Mouse (Mus musculus): ENCODE results near the gene Ankrd40. TPM values are rescaled to one million over a fixed set of nuclear protein-coding genes. Genes with fewer than 3 reads are reported as not detected.

Ankrd40 gene
- polyA plus RNA-seq, 1 experiment from 2014 or later: 12.2 TPM

- Histone ChIP-seq H3K36me3 (ENCODE audit: control insufficient read depth, insufficient read depth, low read length) (no peaks in the 10 kb centered on the region), H3K4me1 (replicated peaks; ENCODE audit: control insufficient read depth, insufficient read depth, low read length) (peaks cover 6% of the 10 kb centered on the region; the same call in 1 of the 2 replicates), H3K27ac (ENCODE audit: low read length) (no peak overlapping the region), H3K9ac (ENCODE audit: low read length) (no peak overlapping the region), H3K4me2 (ENCODE audit: low read depth, low read length) (no peak overlapping the region), H3K9me3 (ENCODE audit: control insufficient read depth, low read length) (no peaks in the 10 kb centered on the region), H3K27me3 (ENCODE audit: control insufficient read depth, insufficient read depth, low read depth, low read length) (no peaks in the 10 kb centered on the region; the same call in 1 of the 2 replicates), H3K4me3 (ENCODE audit: low read length) (no peak overlapping the region)
- ATAC-seq (ENCODE audit: low read depth): no peak
- WGBS: 91% methylated on average over 12 of the region's 12 CpGs
These were observed 31.4 kb downstream of the Ankrd40 start for GRCm38 (mm10) chr11:94359168-94359567.

GRCm38 (mm10) chr11:94361166-94361870, 33.5 kb downstream of the Ankrd40 start:
- Histone ChIP-seq H3K9ac (ENCODE audit: low read length) (no peak overlapping the region), H3K4me1 (replicated peaks; ENCODE audit: control insufficient read depth, insufficient read depth, low read length) (peaks cover 8% of the 10 kb centered on the region; the same call in 1 of the 2 replicates), H3K36me3 (ENCODE audit: control insufficient read depth, insufficient read depth, low read length) (no peaks in the 10 kb centered on the region), H3K4me2 (ENCODE audit: low read depth, low read length) (no peak overlapping the region), H3K4me3 (ENCODE audit: low read length) (no peak overlapping the region), H3K27ac (ENCODE audit: low read length) (no peak overlapping the region), H3K27me3 (ENCODE audit: control insufficient read depth, insufficient read depth, low read depth, low read length) (no peaks in the 10 kb centered on the region), H3K9me3 (ENCODE audit: control insufficient read depth, low read length) (no peaks in the 10 kb centered on the region)
- 88% methylated on average over 14 of the region's 14 CpGs for WGBS
- ATAC-seq (ENCODE audit: low read depth): no peak

DNA sequence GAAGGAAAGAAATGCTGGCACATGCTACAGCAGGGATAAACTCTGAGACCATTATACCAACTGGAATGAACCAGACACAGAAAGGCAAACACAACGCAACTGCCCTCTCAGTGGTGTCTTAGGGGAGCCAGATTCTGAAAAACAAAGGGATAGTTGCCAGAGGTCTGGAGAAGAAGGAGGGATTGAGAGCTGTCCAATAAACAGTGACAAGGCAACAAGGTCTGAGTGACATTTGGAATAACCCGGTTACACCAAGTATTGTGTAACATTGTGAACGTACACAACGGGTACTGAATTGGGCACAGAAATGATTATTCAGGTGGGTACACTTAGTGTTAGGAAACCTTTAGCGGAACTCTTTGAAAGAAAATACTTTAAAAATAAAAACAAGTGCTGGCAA, 34.3 kb downstream of the Ankrd40 start:
- Histone ChIP-seq H3K9ac (ENCODE audit: low read length) (no peak overlapping the region), H3K36me3 (ENCODE audit: control insufficient read depth, insufficient read depth, low read length) (no peaks in the 10 kb centered on the region), H3K9me3 (ENCODE audit: control insufficient read depth, low read length) (no peaks in the 10 kb centered on the region), H3K4me2 (ENCODE audit: low read depth, low read length) (no peak overlapping the region), H3K27ac (ENCODE audit: low read length) (no peak overlapping the region), H3K4me1 (replicated peaks; ENCODE audit: control insufficient read depth, insufficient read depth, low read length) (peaks cover 8% of the 10 kb centered on the region; the same call in 1 of the 2 replicates), H3K4me3 (ENCODE audit: low read length) (no peak overlapping the region), H3K27me3 (ENCODE audit: control insufficient read depth, insufficient read depth, low read depth, low read length) (no peaks in the 10 kb centered on the region)
- WGBS: 88% methylated on average over 5 of the region's 5 CpGs
- no peak for ATAC-seq (ENCODE audit: low read depth)

DNA sequence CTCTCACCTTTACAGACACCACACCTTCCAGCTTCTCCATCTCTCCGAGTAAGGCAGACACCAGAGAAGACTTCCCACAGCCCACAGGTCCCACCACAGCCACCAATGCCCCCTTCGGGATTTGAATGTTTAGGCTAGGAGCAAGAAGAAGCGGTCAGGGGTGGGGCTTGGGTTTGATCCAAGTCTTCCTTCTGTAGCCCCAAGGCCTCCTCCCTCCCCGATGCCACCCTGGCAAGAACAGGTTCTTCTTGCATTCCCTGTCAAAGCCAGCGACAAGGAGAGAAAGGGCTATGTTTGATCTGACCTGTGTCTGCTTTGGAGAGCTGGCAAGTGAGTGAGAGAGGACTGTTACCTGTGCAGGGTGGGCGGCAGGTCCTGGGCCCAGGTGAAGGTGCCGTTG, 35.9 kb downstream of the Ankrd40 start:
- H3K9ac ChIP-seq (ENCODE audit: low read length): no peak overlapping the region
- ATAC-seq (ENCODE audit: low read depth): peak; percentile 34; the same call in 1 of the 2 replicates
- peaks cover 8% of the 10 kb centered on the region; the same call in 1 of the 2 replicates for H3K4me1 ChIP-seq (replicated peaks; ENCODE audit: control insufficient read depth, insufficient read depth, low read length)
- no peak overlapping the region for H3K27ac ChIP-seq (ENCODE audit: low read length)
- no peaks in the 10 kb centered on the region for H3K27me3 ChIP-seq (ENCODE audit: control insufficient read depth, insufficient read depth, low read depth, low read length)
- no peaks in the 10 kb centered on the region for H3K36me3 ChIP-seq (ENCODE audit: control insufficient read depth, insufficient read depth, low read length)
- no peak overlapping the region for H3K4me2 ChIP-seq (ENCODE audit: low read depth, low read length)
- WGBS: 64% methylated on average over 7 of the region's 7 CpGs
- H3K9me3 ChIP-seq (ENCODE audit: control insufficient read depth, low read length): no peaks in the 10 kb centered on the region
- no peak overlapping the region for H3K4me3 ChIP-seq (ENCODE audit: low read length)

- H3K27me3 ChIP-seq (ENCODE audit: control insufficient read depth, insufficient read depth, low read depth, low read length): no peaks in the 10 kb centered on the region
- no peaks in the 10 kb centered on the region for H3K36me3 ChIP-seq (ENCODE audit: control insufficient read depth, insufficient read depth, low read length)
- 39% methylated on average over 3 of the region's 3 CpGs for WGBS
- no peak overlapping the region for H3K9ac ChIP-seq (ENCODE audit: low read length)
- peak; percentile 62 for ATAC-seq (ENCODE audit: low read depth)
- H3K4me3 ChIP-seq (ENCODE audit: low read length): no peak overlapping the region
- H3K4me2 ChIP-seq (ENCODE audit: low read depth, low read length): no peak overlapping the region
- peaks cover 8% of the 10 kb centered on the region; the same call in 1 of the 2 replicates for H3K4me1 ChIP-seq (replicated peaks; ENCODE audit: control insufficient read depth, insufficient read depth, low read length)
- H3K27ac ChIP-seq (ENCODE audit: low read length): no peak overlapping the region
- no peaks in the 10 kb centered on the region for H3K9me3 ChIP-seq (ENCODE audit: control insufficient read depth, low read length)
These were observed 37.5 kb downstream of the Ankrd40 start for GRCm38 (mm10) chr11:94365340-94365739.

- no peak for ATAC-seq (ENCODE audit: low read depth)
- H3K9ac ChIP-seq (ENCODE audit: low read length): no peak overlapping the region
- no peak overlapping the region for H3K4me2 ChIP-seq (ENCODE audit: low read depth, low read length)
- H3K27me3 ChIP-seq (ENCODE audit: control insufficient read depth, insufficient read depth, low read depth, low read length): no peaks in the 10 kb centered on the region; the same call in 1 of the 2 replicates
- WGBS: 72% methylated on average over 6 of the region's 6 CpGs
- H3K4me1 ChIP-seq (replicated peaks; ENCODE audit: control insufficient read depth, insufficient read depth, low read length): 0 out of 2 replicates have a peak, but pooled peaks cover 2% of the 10 kb centered on the region
- H3K9me3 ChIP-seq (ENCODE audit: control insufficient read depth, low read length): no peaks in the 10 kb centered on the region
- no peak overlapping the region for H3K27ac ChIP-seq (ENCODE audit: low read length)
- H3K36me3 ChIP-seq (ENCODE audit: control insufficient read depth, insufficient read depth, low read length): no peaks in the 10 kb centered on the region
- H3K4me3 ChIP-seq (ENCODE audit: low read length): no peak overlapping the region
These were observed 42.2 kb downstream of the Ankrd40 start for GRCm38 (mm10) chr11:94369981-94370380.

- 4% methylated on average over 5 of the region's 5 CpGs for WGBS
- H3K27ac ChIP-seq (ENCODE audit: low read length): no peak overlapping the region
- peak; percentile 38; the same call in 1 of the 2 replicates for ATAC-seq (ENCODE audit: low read depth)
- H3K9ac ChIP-seq (ENCODE audit: low read length): no peak overlapping the region
- H3K27me3 ChIP-seq (ENCODE audit: control insufficient read depth, insufficient read depth, low read depth, low read length): no peaks in the 10 kb centered on the region; the same call in 1 of the 2 replicates
- H3K36me3 ChIP-seq (ENCODE audit: control insufficient read depth, insufficient read depth, low read length): no peaks in the 10 kb centered on the region
- H3K4me2 ChIP-seq (ENCODE audit: low read depth, low read length): no peak overlapping the region
- H3K9me3 ChIP-seq (ENCODE audit: control insufficient read depth, low read length): no peaks in the 10 kb centered on the region
- no peaks in the 10 kb centered on the region for H3K4me1 ChIP-seq (replicated peaks; ENCODE audit: control insufficient read depth, insufficient read depth, low read length)
- H3K4me3 ChIP-seq (ENCODE audit: low read length): no peak overlapping the region
These were observed 43.0 kb downstream of the Ankrd40 start for GRCm38 (mm10) chr11:94370809-94371208.

DNA sequence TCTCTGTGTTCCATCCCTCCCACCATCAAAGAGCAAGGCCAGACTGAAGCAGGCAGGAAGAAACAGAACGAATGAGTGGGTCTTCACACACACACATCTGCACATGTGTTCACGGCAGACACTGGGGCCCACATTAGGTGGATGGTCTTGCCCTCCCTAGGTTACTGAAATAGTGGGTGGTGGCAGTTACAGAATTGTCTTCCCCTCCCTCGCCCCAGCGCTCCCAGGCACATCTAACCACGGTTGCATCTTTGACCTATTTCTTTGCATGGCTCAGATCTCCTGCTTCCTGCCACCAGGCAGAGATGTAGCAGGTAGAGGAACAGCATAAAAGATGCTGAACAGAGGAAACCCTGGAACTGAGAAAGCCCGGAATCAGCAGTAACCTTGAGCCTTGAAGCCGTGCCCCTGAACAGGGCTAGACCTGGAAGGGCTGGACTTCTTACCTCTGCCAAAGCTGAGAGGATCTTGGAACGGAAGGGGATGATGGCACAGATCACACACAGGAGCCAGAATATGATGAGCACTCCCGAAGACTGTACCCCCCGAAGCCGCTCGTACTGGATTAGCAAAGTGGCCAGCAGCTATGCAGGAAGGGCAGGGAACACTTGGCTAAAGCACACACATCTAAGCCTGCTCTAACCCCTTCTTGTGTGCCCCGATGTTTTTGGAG, 46.6 kb downstream of the Ankrd40 start:
- ATAC-seq (ENCODE audit: low read depth): no peak
- Histone ChIP-seq H3K27ac (ENCODE audit: low read length) (no peak overlapping the region), H3K4me1 (replicated peaks; ENCODE audit: control insufficient read depth, insufficient read depth, low read length) (no peaks in the 10 kb centered on the region), H3K9ac (ENCODE audit: low read length) (no peak overlapping the region), H3K36me3 (ENCODE audit: control insufficient read depth, insufficient read depth, low read length) (no peaks in the 10 kb centered on the region), H3K4me3 (ENCODE audit: low read length) (no peak overlapping the region), H3K4me2 (ENCODE audit: low read depth, low read length) (no peak overlapping the region), H3K9me3 (ENCODE audit: control insufficient read depth, low read length) (no peaks in the 10 kb centered on the region), H3K27me3 (ENCODE audit: control insufficient read depth, insufficient read depth, low read depth, low read length) (no peaks in the 10 kb centered on the region; the same call in 1 of the 2 replicates)
- 82% methylated on average over 13 of the region's 13 CpGs for WGBS

DNA sequence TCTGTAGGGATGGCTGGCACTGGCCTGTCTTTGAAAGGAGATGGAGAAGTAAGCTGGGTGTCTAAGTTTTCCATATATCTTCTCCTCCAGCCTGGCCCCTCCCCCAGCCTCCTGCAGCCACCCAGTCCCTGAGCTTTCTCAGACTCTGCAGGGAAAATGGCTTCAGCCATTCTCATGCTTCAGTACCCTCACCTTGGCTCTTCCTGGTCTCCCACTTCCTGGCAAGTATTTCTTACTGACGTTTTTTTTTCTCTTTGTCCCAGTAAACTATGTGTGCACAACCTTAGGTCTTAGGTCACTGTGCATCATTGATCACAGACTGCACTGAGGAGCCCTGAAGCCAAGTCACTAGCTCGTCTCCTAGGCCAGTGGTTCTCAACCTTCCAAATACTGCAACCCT, 51.3 kb downstream of the Ankrd40 start:
- H3K4me3 ChIP-seq (ENCODE audit: low read length): no peak overlapping the region
- no peaks in the 10 kb centered on the region for H3K27me3 ChIP-seq (ENCODE audit: control insufficient read depth, insufficient read depth, low read depth, low read length)
- 28% methylated on average over 2 of the region's 2 CpGs for WGBS
- H3K9me3 ChIP-seq (ENCODE audit: control insufficient read depth, low read length): no peaks in the 10 kb centered on the region
- H3K4me1 ChIP-seq (replicated peaks; ENCODE audit: control insufficient read depth, insufficient read depth, low read length): no peaks in the 10 kb centered on the region
- no peak overlapping the region for H3K27ac ChIP-seq (ENCODE audit: low read length)
- no peak for ATAC-seq (ENCODE audit: low read depth)
- no peak overlapping the region for H3K4me2 ChIP-seq (ENCODE audit: low read depth, low read length)
- no peaks in the 10 kb centered on the region for H3K36me3 ChIP-seq (ENCODE audit: control insufficient read depth, insufficient read depth, low read length)
- H3K9ac ChIP-seq (ENCODE audit: low read length): no peak overlapping the region
